Mouse (Mus musculus) gastrocnemius, postnatal 14 days (tissue): ENCODE data around the gene Thoc5. TPM values are rescaled to one million over a fixed set of nuclear protein-coding genes. Genes with fewer than 3 reads are reported as not detected.

Experiments used
- DNase-seq: peaks from one replicate; pipeline ENCODE4 v3.0.0; 2021; ENCODE audit warnings: mixed read lengths
- intact Hi-C: fragments of 180-260 bp; cut with DNase I; formaldehyde crosslinking; loops from one replicate; pipeline ENCODE4 v1.15.1; 2025; ENCODE audit warnings: low total_unique reads
- long read RNA-seq, 2 experiments: library from polyadenylated mRNA; stranded (forward); transcript quantifications; one replicate each; pipeline ENCODE4 v2.0.0; 2021
- total RNA-seq, 2 experiments: library from RNA; stranded (reverse); gene quantifications; 2 replicates each; pipeline ENCODE4 v1.2.3; 2021

Gene Thoc5
- total RNA-seq: 10 to 100 TPM; 11.4 to 13.0 TPM
- long read RNA-seq, experiment 1, transcript Thoc5-201 (20 exons, 2,235 nt): major isoform, 6 of 16 reads
- long read RNA-seq, experiment 1, partial matches to known transcripts: 0 of 16 reads
- long read RNA-seq, experiment 1, other reads (novel, unspliced or antisense): 10 of 16 reads
- long read RNA-seq, experiment 2, transcript Thoc5-201 (20 exons, 2,235 nt): major isoform, 5 of 18 reads
- long read RNA-seq, experiment 2, partial matches to known transcripts: 2 of 18 reads
- long read RNA-seq, experiment 2, other reads (novel, unspliced or antisense): 11 of 18 reads

DNA sequence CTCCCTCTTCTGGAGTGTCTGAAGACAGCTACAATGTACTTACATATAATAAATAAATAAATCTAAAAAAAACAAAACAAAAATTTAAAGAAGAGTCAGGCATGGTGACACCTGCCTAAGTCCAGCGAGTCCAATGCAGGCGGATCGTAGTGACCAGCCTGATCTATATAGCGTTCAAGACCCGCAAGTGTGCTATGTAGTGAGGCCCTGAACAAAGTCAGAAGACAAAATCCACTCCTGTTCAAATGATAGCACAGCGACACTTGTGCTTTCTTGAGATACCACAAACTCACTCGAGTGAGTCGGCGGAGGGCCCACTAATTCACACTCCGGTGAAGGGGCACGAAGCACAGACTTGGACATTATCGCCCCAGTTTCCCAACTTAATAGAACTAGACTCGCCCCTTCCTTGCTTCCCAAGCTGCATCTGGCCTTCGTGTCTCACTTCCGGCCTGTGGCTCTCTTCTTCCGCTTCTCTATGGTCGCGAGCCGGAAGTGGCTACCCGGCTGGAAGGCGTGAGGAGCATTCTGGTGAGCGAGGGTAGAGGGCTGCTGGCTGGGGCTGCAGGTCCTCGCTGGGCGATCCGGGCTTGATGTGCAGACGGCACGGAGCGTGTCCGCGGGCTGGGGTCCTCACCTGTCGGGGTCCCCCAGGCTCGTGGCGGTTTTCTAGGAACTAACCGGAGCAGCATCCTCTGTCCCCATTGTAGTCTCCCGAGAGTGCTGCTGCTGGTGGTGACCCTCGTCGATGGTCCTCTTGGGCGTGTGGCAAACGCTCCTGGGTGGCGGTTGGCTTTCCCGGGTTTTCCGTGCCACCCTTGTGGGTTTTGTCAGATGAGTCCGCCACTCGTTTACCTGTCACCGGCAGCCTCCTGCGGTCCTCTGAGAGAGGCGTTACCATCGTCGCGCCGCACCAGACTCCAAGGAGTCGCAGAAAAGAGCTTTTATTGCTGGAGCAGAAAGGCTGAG is at the start of gene Thoc5:
Gene Thoc5, plus strand, starts transcription at position 473 of the 969 bp plus-strand sequence.
- peak; percentile 75 for DNase-seq
- intact Hi-C loops: no loop called here

DNA sequence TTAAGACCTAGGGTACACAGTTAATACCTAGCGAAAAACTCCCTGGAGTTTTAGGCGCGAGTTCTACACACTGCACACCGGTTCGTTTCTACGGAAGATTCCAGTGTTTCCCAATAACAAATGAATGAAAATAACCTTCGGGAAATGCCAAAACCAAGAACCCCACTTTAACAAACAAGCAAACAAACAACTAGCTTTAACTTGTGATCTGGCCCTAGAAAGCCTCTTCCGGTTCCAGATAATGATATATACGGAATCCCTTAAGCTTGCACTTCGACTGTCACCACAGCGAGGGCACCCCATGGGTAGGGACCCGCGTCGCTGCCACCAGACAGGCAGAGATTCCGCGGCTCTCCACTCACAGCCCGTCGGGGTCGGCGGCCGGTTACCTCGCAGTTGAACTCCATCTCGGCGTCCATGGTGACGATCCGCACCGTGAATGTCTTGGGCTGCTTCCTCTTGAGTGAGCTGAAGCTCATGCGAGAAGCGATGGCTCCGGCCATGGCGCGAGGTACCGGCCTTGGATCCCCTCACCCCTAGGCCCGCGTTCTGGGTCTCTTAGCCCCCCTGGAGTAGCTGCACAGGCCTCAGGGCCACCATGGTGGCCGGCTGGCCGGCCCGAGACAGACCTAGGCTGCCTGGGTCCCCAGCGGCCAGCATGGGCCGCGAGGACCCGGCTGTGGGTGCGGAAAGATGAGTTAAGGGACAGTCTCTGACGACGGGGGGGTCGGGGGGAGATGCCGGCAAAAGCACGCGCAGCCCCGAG is 46.5 kb upstream of the Thoc5 start:
- intact Hi-C loops: no loop called here
- DNase-seq: peak; percentile 39

GRCm38 (mm10) chr11:4849258-4849943 is 45.7 kb upstream of the Thoc5 start, which contains the start of gene Nf2:
Gene Nf2 (minus strand): TSS chr11:4849536.
- DNase-seq: peak; percentile 96
- intact Hi-C loops: no loop called here

- DNase-seq: no peak
- intact Hi-C loops: no loop called here
Observed at GRCm38 (mm10) chr11:4850404-4850803, 44.7 kb upstream of the Thoc5 start.

DNA sequence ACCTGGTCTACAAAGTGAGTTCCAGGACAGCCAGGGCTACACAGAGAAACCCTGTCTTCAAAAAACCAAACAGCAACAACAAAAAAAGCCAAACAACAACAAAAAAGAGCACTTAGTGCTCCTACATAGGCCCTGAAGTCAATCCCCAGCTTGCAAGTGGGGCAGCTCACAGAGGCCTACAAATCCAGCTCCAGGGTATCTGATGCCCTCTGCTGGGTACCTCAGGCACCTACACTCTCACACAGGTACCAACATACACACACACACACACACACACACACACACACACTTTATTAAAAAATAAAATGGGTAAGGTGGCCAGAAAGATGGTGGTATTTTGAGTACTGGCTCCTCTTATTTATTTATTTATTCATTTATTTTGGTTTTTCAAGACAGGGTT is 42.1 kb upstream of the Thoc5 start:
- no peak for DNase-seq
- intact Hi-C loops: no loop called here

GRCm38 (mm10) chr11:4854181-4854580 is 40.9 kb upstream of the Thoc5 start:
- no peak for DNase-seq
- intact Hi-C loops: no loop called here

DNA sequence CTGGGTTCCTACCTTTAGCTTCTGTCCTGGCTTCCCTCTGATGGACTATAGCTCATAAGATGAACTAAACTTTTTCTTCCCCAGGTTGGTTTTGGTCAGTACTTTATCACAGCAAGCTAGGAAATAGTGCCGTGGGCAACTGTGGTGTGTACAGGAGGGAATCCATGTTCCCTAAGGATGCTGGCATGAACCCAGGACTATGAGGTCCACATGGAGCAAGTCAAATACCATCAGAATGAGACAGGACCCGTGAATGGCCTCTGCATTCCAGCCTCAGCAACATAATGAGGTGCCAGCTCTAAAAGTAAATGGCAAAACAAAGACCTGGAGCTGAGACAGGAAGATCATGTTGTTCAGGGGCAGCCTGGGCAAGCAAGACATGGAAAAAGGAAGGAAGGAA is 36.7 kb upstream of the Thoc5 start:
- DNase-seq: no peak
- intact Hi-C loops: no loop called here

DNA sequence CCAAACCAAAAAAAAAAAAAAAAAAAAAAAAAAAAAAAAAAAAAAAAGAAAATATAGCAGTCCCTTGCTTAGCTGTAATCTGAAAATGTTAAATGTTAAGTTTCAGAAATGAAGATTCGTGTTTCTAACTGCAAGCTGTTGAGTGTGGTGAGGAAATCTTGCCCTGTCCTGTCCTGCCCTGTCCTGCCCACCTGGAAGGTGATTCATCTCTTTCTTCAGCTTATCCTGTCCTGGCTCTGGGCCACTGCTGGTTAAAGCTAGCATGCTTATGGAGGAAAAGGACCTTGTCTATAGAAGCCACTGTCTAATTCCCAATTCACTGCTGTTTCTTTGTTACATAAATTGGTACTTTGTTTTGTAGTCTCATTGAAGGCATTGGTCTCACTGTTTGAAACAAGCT is 34.1 kb upstream of the Thoc5 start:
- intact Hi-C loops: no loop called here
- DNase-seq: no peak

DNA sequence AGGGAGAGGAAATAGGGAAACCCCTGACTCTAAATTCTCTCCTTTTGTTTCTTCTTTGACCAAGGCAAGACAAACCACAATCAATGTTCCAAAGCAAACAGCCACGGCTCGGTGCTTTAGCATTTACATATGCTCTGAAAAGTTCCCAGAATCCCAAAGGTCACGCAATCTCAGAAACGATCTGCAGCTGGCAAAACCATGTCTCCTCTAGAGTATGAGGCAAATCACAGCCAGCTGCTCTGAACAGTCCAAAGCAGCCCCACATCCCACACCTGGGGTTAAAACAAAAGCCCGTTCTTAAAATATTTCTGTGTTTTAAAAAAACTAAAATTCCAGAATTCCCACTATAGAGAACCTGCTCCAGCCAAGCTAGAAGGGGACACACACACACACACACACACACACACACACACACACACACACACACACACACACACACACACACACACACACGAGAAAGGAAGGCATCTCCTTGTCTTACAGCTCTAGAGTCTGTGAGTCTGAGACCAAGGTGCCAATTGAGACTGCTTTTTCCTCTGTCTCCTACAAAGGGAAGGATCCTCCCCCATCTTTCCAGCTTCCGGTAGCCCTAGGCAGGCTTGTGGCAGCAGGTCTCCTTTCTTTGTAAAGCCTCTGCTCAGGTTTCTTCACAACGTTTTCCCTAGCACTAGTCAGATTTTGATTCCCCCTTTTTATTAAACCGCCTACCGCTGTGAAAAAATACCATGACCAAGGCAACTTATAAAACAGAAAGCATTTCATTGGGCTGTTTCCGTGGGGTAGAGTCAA is 33.1 kb upstream of the Thoc5 start:
- DNase-seq: no peak
- intact Hi-C loops: no loop called here

- DNase-seq: no peak
- intact Hi-C loops: no loop called here
Observed at GRCm38 (mm10) chr11:4862730-4863129, 32.4 kb upstream of the Thoc5 start.

DNA sequence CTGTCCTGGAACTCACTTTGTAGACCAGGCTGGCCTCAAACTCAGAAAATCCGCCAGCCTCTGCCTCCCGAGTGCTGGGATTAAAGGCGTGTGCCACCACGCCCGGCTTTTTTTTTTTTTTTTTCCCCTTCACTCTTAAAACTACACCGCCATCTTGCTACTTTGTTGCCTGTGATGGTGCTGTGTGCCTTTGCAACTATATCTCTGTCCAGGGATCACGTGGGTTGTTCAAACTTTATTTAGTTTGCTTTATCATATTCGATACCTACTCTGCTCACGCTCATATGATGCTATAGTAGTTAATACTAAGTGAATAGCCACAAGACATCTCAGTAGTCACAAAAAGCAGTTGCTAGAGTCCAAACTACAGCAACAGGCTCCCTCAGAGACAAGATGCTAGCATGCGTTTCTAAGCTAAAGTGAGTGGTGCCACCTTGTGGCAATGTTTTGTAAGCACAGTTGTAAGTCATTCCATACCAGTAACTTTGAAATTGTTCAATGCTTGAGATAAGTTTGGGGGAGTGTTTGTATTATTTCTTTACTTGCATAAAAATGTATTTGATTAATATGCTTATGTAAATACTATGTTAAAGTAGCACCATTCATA is 29.4 kb upstream of the Thoc5 start:
- peak; percentile 61 for DNase-seq
- intact Hi-C loops: no loop called here

GRCm38 (mm10) chr11:4873755-4874475 is 21.2 kb upstream of the Thoc5 start, which contains the start of gene Nipsnap1:
Gene Nipsnap1 (plus strand): TSS chr11:4873951.
- DNase-seq: peak; percentile 55
- intact Hi-C loops: no loop called here

DNA sequence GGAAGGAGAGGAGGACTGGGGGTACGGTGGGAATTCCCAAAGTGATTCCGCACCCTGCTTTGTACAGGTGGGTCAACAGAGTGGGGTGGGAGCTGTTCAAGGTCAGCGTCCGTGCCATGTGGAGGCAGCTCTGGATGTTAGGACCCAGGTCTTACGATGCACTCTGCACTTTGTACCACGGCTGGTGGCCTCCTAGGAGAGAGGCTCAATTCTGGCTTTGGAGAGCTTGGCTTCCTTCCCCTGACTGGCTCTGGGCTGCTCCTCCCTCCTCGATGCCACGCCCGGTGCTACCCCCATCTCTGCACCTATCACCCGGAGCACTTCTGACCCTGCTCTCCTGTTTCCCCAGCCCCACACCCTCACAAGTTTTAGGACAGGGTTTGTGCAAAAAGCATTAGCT is 20.6 kb upstream of the Thoc5 start:
- intact Hi-C loops: no loop called here
- no peak for DNase-seq

DNA sequence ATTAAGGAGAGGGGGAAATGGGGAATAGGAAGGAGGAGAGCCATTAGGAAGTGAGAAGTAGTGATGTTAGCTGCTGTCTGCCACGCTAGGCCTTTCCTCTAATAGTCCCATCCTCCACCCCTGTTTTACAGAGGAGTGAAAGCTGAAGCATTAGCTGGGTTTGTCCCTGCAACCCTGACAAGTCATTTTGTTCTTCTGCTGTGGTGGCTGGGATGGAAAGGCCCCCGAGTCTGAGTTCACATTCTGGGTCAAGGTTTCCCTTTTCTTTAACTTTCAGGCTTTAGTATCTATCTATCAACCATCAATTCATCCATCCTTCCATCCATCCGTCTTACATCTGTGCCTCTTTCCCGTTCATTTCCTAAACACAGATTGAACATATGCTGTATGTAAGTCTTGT is 14.0 kb upstream of the Thoc5 start:
- intact Hi-C loops: no loop called here
- DNase-seq: no peak

GRCm38 (mm10) chr11:4882892-4883627 is 12.1 kb upstream of the Thoc5 start:
- peak; percentile 37 for DNase-seq
- intact Hi-C loops: no loop called here

GRCm38 (mm10) chr11:4885385-4885903 is 9.7 kb upstream of the Thoc5 start:
- DNase-seq: no peak
- intact Hi-C loops: no loop called here

GRCm38 (mm10) chr11:4886987-4887386 is 8.1 kb upstream of the Thoc5 start:
- intact Hi-C loops: no loop called here
- DNase-seq: no peak
